In genomic region chr16:81303806-81304205, GRCm38 (mm10) we compare ENCODE assay signal across 17 mouse cellular contexts.
"Had no signal": no experiment of that assay in that cellular context is flagged by ENCODE, and none has a peak within 500 bp of the region (broad histone marks: within the 10 kb centered on the region; RNA-seq: fewer than 3 reads in every experiment).

No protein-coding gene starts in this region.

- DNase-seq: left cerebral cortex, postnatal 4 days; liver; liver, embryonic 13.5 days; liver, postnatal 0 days; lung, adult 18-20 months; lung, adult 2 months; lung, embryonic 14.5 days; lung, postnatal 10 days; lung, postnatal 14 days; lung, postnatal 36 days; lung, postnatal 4 days; midbrain, embryonic 14.5 days had no signal

- ATAC-seq: liver, embryonic 12.5 days; liver, postnatal 0 days; lung, postnatal 0 days; midbrain, embryonic 13.5 days; midbrain, embryonic 15.5 days; midbrain, embryonic 16.5 days had no signal
